Mouse (Mus musculus) neural tube, embryonic 11.5 days (tissue): Measurements from ENCODE around the gene Gmpr2. TPM values are rescaled to one million over a fixed set of nuclear protein-coding genes. Genes with fewer than 3 reads are reported as not detected.

Source experiments
- ATAC-seq: fragments of 200-750 bp; cut with Nextera tagmentation; 2 replicates; pipeline ENCODE4 v1.8.0; 2017; ENCODE audit warnings: moderate number of reproducible peaks, mild to moderate bottlenecking, moderate TSS enrichment, moderate library complexity; ENCODE audit not compliant: insufficient read depth, low FRiP score, low TSS enrichment
- DNase-seq: peaks from one replicate; pipeline ENCODE4 v3.0.0-alpha.2; 2015; ENCODE audit warnings: low spot score
- H3K27ac ChIP-seq: fragments of 300-500 bp; sonication (generic); 2 replicates; pipeline ENCODE4 v1.5.1; 2014; ENCODE audit warnings: low read depth, mild to moderate bottlenecking, low read length
- H3K27me3 ChIP-seq: fragments of 300-500 bp; sonication (generic); 2 replicates; pipeline ENCODE4 v1.6.1; 2014; ENCODE audit warnings: mild to moderate bottlenecking, low read length, mixed read lengths; ENCODE audit not compliant: control insufficient read depth, insufficient read depth
- H3K36me3 ChIP-seq: fragments of 300-500 bp; sonication (generic); 2 replicates; pipeline ENCODE4 v1.6.1; 2014; ENCODE audit warnings: mild to moderate bottlenecking, low read length, moderate library complexity, mixed read lengths; ENCODE audit not compliant: control insufficient read depth, insufficient read depth
- H3K4me1 ChIP-seq: fragments of 300-500 bp; sonication (generic); 2 replicates; pipeline ENCODE4 v1.6.1; 2014; ENCODE audit warnings: low read length, mixed read lengths; ENCODE audit not compliant: control insufficient read depth, insufficient read depth
- H3K4me2 ChIP-seq: fragments of 300-500 bp; sonication (generic); 2 replicates; pipeline ENCODE4 v1.6.1; 2014; ENCODE audit warnings: low read depth, mild to moderate bottlenecking, moderate library complexity
- H3K4me3 ChIP-seq: fragments of 300-500 bp; sonication (generic); 2 replicates; pipeline ENCODE4 v1.5.1; 2014; ENCODE audit warnings: low read depth, low read length
- H3K9ac ChIP-seq: fragments of 300-500 bp; sonication (generic); 2 replicates; pipeline ENCODE4 v1.6.1; 2014; ENCODE audit warnings: mild to moderate bottlenecking, low read length
- H3K9me3 ChIP-seq: fragments of 300-500 bp; sonication (generic); 2 replicates; pipeline ENCODE4 v1.6.1; 2016; ENCODE audit warnings: low read length; ENCODE audit not compliant: control insufficient read depth
- WGBS: fragments of 180-500 bp; shearing (Covaris S2); extraction: QIAGEN DNeasy Blood & Tissue Kit; methylation state at CpG from one replicate; pipeline ENCODE4 v1.1.7; 2014; 5-methylcytosine and 5-hydroxymethylcytosine counted together
- polyA plus RNA-seq: library from polyadenylated mRNA; unstranded; fragments of >200 nt; fragmentation: Nextera tagmentation; extraction: Ambion mirVana; gene quantifications from 2 replicates; pipeline ENCODE4 v1.2.1, GENCODE M21; 2014

The Gmpr2 gene
- polyA plus RNA-seq, 1 experiment from 2014 or later = 53.1 TPM

GRCm38 (mm10) chr14:55724411-55724871, 52.7 kb downstream of the Gmpr2 start:
- no peaks in the 10 kb centered on the region for H3K36me3 ChIP-seq
- H3K9me3 ChIP-seq = no peaks in the 10 kb centered on the region
- no peak overlapping the region for H3K4me3 ChIP-seq
- H3K27me3 ChIP-seq = no peaks in the 10 kb centered on the region
- WGBS = 69% methylated on average over 8 of the region's 8 CpGs
- H3K4me1 ChIP-seq = no peaks in the 10 kb centered on the region
- no peak overlapping the region for H3K9ac ChIP-seq
- ATAC-seq = no peak
- no peak overlapping the region for H3K4me2 ChIP-seq
- no peak overlapping the region for H3K27ac ChIP-seq
- no peak for DNase-seq

GRCm38 (mm10) chr14:55726261-55726660, 54.5 kb downstream of the Gmpr2 start:
- H3K9ac ChIP-seq = no peak overlapping the region
- H3K27me3 ChIP-seq = no peaks in the 10 kb centered on the region
- no peaks in the 10 kb centered on the region for H3K9me3 ChIP-seq
- no peak overlapping the region for H3K4me2 ChIP-seq
- no peaks in the 10 kb centered on the region for H3K36me3 ChIP-seq
- H3K4me3 ChIP-seq = no peak overlapping the region
- H3K4me1 ChIP-seq = no peaks in the 10 kb centered on the region
- ATAC-seq (no peak), DNase-seq (no peak)
- no peak overlapping the region for H3K27ac ChIP-seq

- Histone ChIP-seq H3K4me3 (no peak overlapping the region), H3K27me3 (no peaks in the 10 kb centered on the region), H3K4me2 (no peak overlapping the region), H3K4me1 (no peaks in the 10 kb centered on the region), H3K36me3 (no peaks in the 10 kb centered on the region), H3K9me3 (no peaks in the 10 kb centered on the region), H3K27ac (no peak overlapping the region), H3K9ac (no peak overlapping the region)
- 75% methylated on average over 8 of the region's 8 CpGs for WGBS
- ATAC-seq (no peak), DNase-seq (no peak)
Measured at GRCm38 (mm10) chr14:55727889-55728685, 56.3 kb downstream of the Gmpr2 start.

Other genes starting within 250 kb of the Gmpr2 start
- 33.2 and 36.5 TPM in 2 replicates for gene Dhrs4, start 193.2 kb upstream of the Gmpr2 start, polyA plus RNA-seq
- gene Carmil3, start 181.3 kb upstream of the Gmpr2 start, polyA plus RNA-seq = 9.4 and 9.5 TPM in 2 replicates
- gene Cpne6, start 161.5 kb upstream of the Gmpr2 start, polyA plus RNA-seq = 0.99 and 1.7 TPM in 2 replicates
- not detected in 2 replicates for gene Nrl, start 147.0 kb upstream of the Gmpr2 start, polyA plus RNA-seq
- gene Pck2, start 131.7 kb upstream of the Gmpr2 start, polyA plus RNA-seq = 14.5 and 14.7 TPM in 2 replicates
- gene Dcaf11, start 111.9 kb upstream of the Gmpr2 start, polyA plus RNA-seq = 84.4 and 85.1 TPM in 2 replicates
- 0.80 TPM in 1 of 2 replicates, not detected in the other for gene A730061H03Rik, start 111.5 kb upstream of the Gmpr2 start, polyA plus RNA-seq
- gene Fitm1, start 96.3 kb upstream of the Gmpr2 start, polyA plus RNA-seq = 4.7 and 6.8 TPM in 2 replicates
- 112 and 123 TPM in 2 replicates for gene Psme1, start 93.8 kb upstream of the Gmpr2 start, polyA plus RNA-seq
- gene Emc9, start 86.6 kb upstream of the Gmpr2 start, polyA plus RNA-seq = 6.0 and 7.6 TPM in 2 replicates
- 188 and 218 TPM in 2 replicates for gene Psme2, start 80.8 kb upstream of the Gmpr2 start, polyA plus RNA-seq
- gene Rnf31, start 80.2 kb upstream of the Gmpr2 start, polyA plus RNA-seq = 10.2 and 13.0 TPM in 2 replicates
- 5.7 and 5.9 TPM in 2 replicates for gene Irf9, start 68.4 kb upstream of the Gmpr2 start, polyA plus RNA-seq
- gene Rec8, start 53.9 kb upstream of the Gmpr2 start, polyA plus RNA-seq = 12.0 and 12.4 TPM in 2 replicates
- gene Ipo4, start 36.0 kb upstream of the Gmpr2 start, polyA plus RNA-seq = 99.2 and 104 TPM in 2 replicates
- gene Gm49378, start 34.0 kb upstream of the Gmpr2 start, polyA plus RNA-seq = 1.0 and 1.6 TPM in 2 replicates
- gene Tm9sf1, start 28.1 kb upstream of the Gmpr2 start, polyA plus RNA-seq = 64.2 and 65.8 TPM in 2 replicates
- gene Tssk4, start 21.8 kb upstream of the Gmpr2 start, polyA plus RNA-seq = 0.89 and 0.93 TPM in 2 replicates
- 65.5 and 65.7 TPM in 2 replicates for gene Mdp1, start 11.4 kb upstream of the Gmpr2 start, polyA plus RNA-seq
- gene Nedd8, start 183 bp downstream of the Gmpr2 start, polyA plus RNA-seq = 573 and 583 TPM in 2 replicates
- 50.7 and 61.2 TPM in 2 replicates for gene Tinf2, start 9.9 kb downstream of the Gmpr2 start, polyA plus RNA-seq
- 0.37 and 0.57 TPM in 2 replicates for gene Tgm1, start 42.0 kb downstream of the Gmpr2 start, polyA plus RNA-seq
- gene Rabggta, start 50.3 kb downstream of the Gmpr2 start, polyA plus RNA-seq = 26.5 and 29.3 TPM in 2 replicates
- gene Dhrs1, start 73.7 kb downstream of the Gmpr2 start, polyA plus RNA-seq = 68.6 and 76.8 TPM in 2 replicates
- 51.9 and 53.8 TPM in 2 replicates for gene Nop9, start 73.8 kb downstream of the Gmpr2 start, polyA plus RNA-seq
- 0.32 TPM in 1 of 2 replicates, not detected in the other for gene Cideb, start 86.5 kb downstream of the Gmpr2 start, polyA plus RNA-seq
- 0.20 and 0.52 TPM in 2 replicates for gene Ltb4r2, start 89.5 kb downstream of the Gmpr2 start, polyA plus RNA-seq
- 0.18 and 0.27 TPM in 2 replicates for gene Ltb4r1, start 94.0 kb downstream of the Gmpr2 start, polyA plus RNA-seq
- gene Adcy4, start 112.2 kb downstream of the Gmpr2 start, polyA plus RNA-seq = 8.9 and 9.0 TPM in 2 replicates
- gene Ripk3, start 116.9 kb downstream of the Gmpr2 start, polyA plus RNA-seq = 14.2 and 16.6 TPM in 2 replicates
- gene Nfatc4, start 151.2 kb downstream of the Gmpr2 start, polyA plus RNA-seq = 25.9 and 33.7 TPM in 2 replicates
- 15.1 and 16.0 TPM in 2 replicates for gene Nynrin, start 182.1 kb downstream of the Gmpr2 start, polyA plus RNA-seq
- 0.13 and 0.22 TPM in 2 replicates for gene Cbln3, start 212.5 kb downstream of the Gmpr2 start, polyA plus RNA-seq
- gene Khnyn, start 213.0 kb downstream of the Gmpr2 start, polyA plus RNA-seq = 11.8 and 13.0 TPM in 2 replicates
- 45.7 and 52.6 TPM in 2 replicates for gene Sdr39u1, start 228.4 kb downstream of the Gmpr2 start, polyA plus RNA-seq